Mouse (Mus musculus) C2C12 (cell line): Measurements from ENCODE around the gene Pex10.

Experiments used
- CEBPB ChIP-seq: IDR thresholded peaks from one replicate; pipeline ENCODE4 v1.6.1; 2011; ENCODE audit warnings: low read depth, mild to moderate bottlenecking, control low read depth, moderate library complexity
- CTCF ChIP-seq: IDR thresholded peaks from one replicate; pipeline ENCODE4 v1.5.1; 2011; ENCODE audit not compliant: control insufficient read depth, insufficient read depth, insufficient read length
- MAX ChIP-seq: IDR thresholded peaks from one replicate; pipeline ENCODE4 v1.6.1; 2011; ENCODE audit warnings: mild to moderate bottlenecking, control low read depth
- USF1 ChIP-seq: IDR thresholded peaks from one replicate; pipeline ENCODE4 v1.6.1; 2011; ENCODE audit warnings: low read depth, mild to moderate bottlenecking, control low read depth, moderate library complexity

DNA sequence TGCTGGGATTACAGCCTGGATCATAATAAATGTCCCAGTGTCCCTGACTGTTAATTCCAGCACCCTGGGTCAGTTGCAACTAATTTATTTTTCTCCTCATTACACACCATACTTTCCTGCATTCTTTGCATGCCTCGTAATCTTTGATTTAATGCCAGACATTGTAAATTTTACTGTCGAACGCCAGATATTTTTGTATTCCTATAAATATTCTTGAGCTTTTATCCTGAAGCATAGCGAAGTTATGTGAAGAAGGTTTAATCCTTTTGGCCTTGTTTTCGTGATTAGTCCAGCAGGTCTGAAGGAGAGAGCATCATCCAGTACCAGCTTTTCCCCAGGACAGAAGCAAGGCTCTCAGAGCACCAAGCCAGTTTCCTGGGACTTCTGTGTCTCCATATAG is 42.7 kb downstream of the Pex10 start:
- TF ChIP-seq CTCF (no peak), CEBPB (no peak), MAX (no peak), USF1 (no peak)
